Mouse (Mus musculus) ES-E14 (cell line): ENCODE measurements around the gene Olfr1359.
"Not testable (repeated sequence)": the region's sequence is repeated elsewhere in the genome, so short reads cannot be mapped to it uniquely, and the experiment has no call there.

Experiments used
- HCFC1 ChIP-seq: IDR thresholded peaks from 2 replicates; pipeline ENCODE4 v1.6.1; 2012; ENCODE audit warnings: low read length, inconsistent platforms, borderline replicate concordance; ENCODE audit not compliant: insufficient read depth
- MAFK ChIP-seq: IDR thresholded peaks from 2 replicates; pipeline ENCODE4 v1.6.1; 2014; ENCODE audit warnings: mild to moderate bottlenecking, low read depth, low read length, inconsistent platforms; ENCODE audit not compliant: insufficient read depth
- ZC3H11A ChIP-seq: IDR thresholded peaks from 2 replicates; pipeline ENCODE4 v1.6.1; 2012; ENCODE audit warnings: low read depth, mild to moderate bottlenecking, inconsistent platforms, low read length, borderline replicate concordance

DNA sequence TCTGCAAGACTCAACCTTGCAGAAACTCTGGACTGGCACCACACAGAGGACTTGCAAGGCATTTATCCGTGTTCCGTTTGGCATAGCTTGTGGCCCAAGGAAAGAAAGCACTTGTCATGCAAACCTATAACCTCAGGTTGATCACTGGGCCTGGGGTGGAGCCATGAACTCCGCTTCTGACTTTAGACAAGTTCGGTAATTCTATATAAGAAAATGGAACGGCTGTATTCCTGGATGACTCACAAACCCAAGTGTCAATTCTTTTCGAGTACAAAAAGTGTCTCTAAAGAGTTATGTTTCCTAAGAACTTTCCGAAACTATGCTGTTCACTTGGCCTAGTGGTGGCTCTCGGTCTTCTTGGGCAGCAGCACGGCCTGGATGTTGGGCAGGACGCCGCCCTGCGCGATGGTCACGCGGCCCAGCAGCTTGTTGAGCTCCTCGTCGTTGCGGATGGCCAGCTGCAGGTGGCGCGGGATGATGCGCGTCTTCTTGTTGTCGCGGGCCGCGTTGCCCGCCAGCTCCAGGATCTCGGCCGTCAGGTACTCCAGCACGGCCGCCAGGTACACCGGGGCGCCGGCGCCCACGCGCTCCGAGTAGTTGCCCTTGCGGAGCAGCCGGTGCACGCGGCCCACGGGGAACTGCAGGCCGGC, 23.3 kb downstream of the Olfr1359 start:
- not testable (repeated sequence) for TF ChIP-seq HCFC1, MAFK, ZC3H11A
